Mouse (Mus musculus) C2C12 (cell line): Measurements from ENCODE around the gene Fcnb.

Experiments used
- CEBPB ChIP-seq: IDR thresholded peaks from one replicate; pipeline ENCODE4 v1.6.1; 2011; ENCODE audit warnings: low read depth, mild to moderate bottlenecking, control low read depth, moderate library complexity
- CTCF ChIP-seq: IDR thresholded peaks from one replicate; pipeline ENCODE4 v1.5.1; 2011; ENCODE audit not compliant: control insufficient read depth, insufficient read depth, insufficient read length
- MYOD1 ChIP-seq: IDR thresholded peaks from one replicate; pipeline ENCODE4 v1.6.1; 2011; ENCODE audit warnings: low read depth; ENCODE audit not compliant: control insufficient read depth, insufficient read length
- MYOG ChIP-seq: IDR thresholded peaks from one replicate; pipeline ENCODE4 v1.6.1; 2011; ENCODE audit not compliant: control insufficient read depth, insufficient read length; ENCODE audit errors: extremely low read depth
- USF1 ChIP-seq: IDR thresholded peaks from one replicate; pipeline ENCODE4 v1.6.1; 2011; ENCODE audit warnings: low read depth, mild to moderate bottlenecking, control low read depth, moderate library complexity

DNA sequence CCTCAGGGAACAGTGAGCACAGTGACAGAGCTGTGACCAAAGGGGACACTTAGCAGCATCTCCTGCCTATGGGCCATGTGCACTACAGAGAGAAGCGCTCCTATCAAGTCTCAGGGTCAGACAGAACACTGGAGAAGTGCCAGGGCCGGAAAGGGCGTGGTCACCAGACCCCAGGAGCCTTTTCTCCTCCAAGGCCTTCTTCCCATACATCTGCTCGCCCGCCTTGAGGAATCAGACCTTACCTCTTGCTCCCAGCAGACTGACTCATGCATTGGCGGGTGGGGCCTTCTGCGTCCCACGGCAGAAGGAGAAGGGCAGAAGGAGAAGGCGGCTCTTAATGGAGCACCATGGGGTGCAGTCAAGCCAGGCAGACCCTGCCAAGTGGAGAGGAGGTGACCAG lies 52.8 kb downstream of the Fcnb start:
- TF ChIP-seq CTCF, result no peak
- TF ChIP-seq MYOD1, result no peak
- no peak for TF ChIP-seq USF1
- no peak for TF ChIP-seq MYOG
- no peak for TF ChIP-seq CEBPB
